Mouse (Mus musculus) bone marrow macrophage, adult 2 months (primary cell): ENCODE measurements around the gene Mpdu1.

Experiments
- CTCF ChIP-seq: IDR thresholded peaks from 2 replicates; pipeline ENCODE4 v1.5.1; 2012; ENCODE audit warnings: low read depth, mild to moderate bottlenecking, low read length, moderate library complexity
- POLR2A ChIP-seq: IDR thresholded peaks from 2 replicates; pipeline ENCODE4 v1.6.1; 2012; ENCODE audit warnings: mild to moderate bottlenecking, low read depth, low read length, borderline replicate concordance

GRCm38 (mm10) chr11:69629802-69630201 is 32.6 kb downstream of the Mpdu1 start:
- no peak for TF ChIP-seq POLR2A
- TF ChIP-seq CTCF: no peak
